ENCODE assay signal across 22 mouse cellular contexts in genomic region chr13:45931215-45931614, GRCm38 (mm10). TPM values are rescaled to one million over a fixed set of nuclear protein-coding genes. Genes with fewer than 3 reads are reported as not detected.
DNase-seq lines count a peak whose midpoint lies in the region; ATAC-seq and TF ChIP-seq lines count a peak whose summit lies in the region.
"Had no signal": no experiment of that assay in that cellular context is flagged by ENCODE, and none has a peak within 500 bp of the region (broad histone marks: within the 10 kb centered on the region; RNA-seq: fewer than 3 reads in every experiment).

No protein-coding gene starts in this region.

- ATAC-seq in forebrain, embryonic 15.5 days (replicated peaks): no peak
- ATAC-seq: CD4-positive, CD25-positive, alpha-beta regulatory T cell, adult 4 months; forebrain, embryonic 13.5 days; inflammation-experienced regulatory T-cells, adult 6 months had no signal

- no peaks in the 10 kb centered on the region for H3K9me3 ChIP-seq in forebrain, embryonic 15.5 days
- H3K9me3 ChIP-seq: hindbrain, embryonic 13.5 days; liver, embryonic 15.5 days; stomach, embryonic 15.5 days had no signal

- peaks cover 2% of the 10 kb centered on the region; the same call in 1 of the 2 replicates for H3K4me1 ChIP-seq in kidney, adult 2 months (ENCODE audit: control insufficient read depth, insufficient read depth, low read length)
- H3K4me1 ChIP-seq in forebrain, embryonic 15.5 days: peaks cover 15% of the 10 kb centered on the region
- H3K4me1 ChIP-seq: hindbrain, embryonic 13.5 days had no signal

- TF ChIP-seq CTCF in kidney, adult 2 months (conservative IDR thresholded peaks at IDR 0.05; ENCODE audit: insufficient read depth, insufficient read length, low read depth, low read length): no peak

- no peak overlapping the region for H3K27ac ChIP-seq in kidney, adult 2 months (ENCODE audit: insufficient read depth, low read depth, low read length)
- H3K27ac ChIP-seq in forebrain, embryonic 15.5 days (replicated peaks): no peak overlapping the region
- H3K27ac ChIP-seq: forebrain, embryonic 13.5 days; heart, adult 2 months; hindbrain, embryonic 13.5 days; limb, embryonic 12.5 days; liver, embryonic 15.5 days; stomach, embryonic 15.5 days had no signal

- no peak for TF ChIP-seq POLR2A in kidney, adult 2 months (IDR thresholded peaks at IDR 0.05; ENCODE audit: low read depth, low read length)

- DNase-seq in adrenal gland, adult (ENCODE audit: inconsistent age in 2 of 2, low spot score in 1 of 2): peak; percentile 53 to 85
- DNase-seq in adrenal gland, postnatal 25 days: no peak
- peak; percentile 33 for DNase-seq in kidney, adult 2 months
- no peak for DNase-seq in kidney, adult 8-10 months
- DNase-seq in adrenal gland, postnatal 36 days: peak; percentile 30 to 44
- no peak for DNase-seq in layer of hippocampus, postnatal 14 days (ENCODE audit: low spot score in 2 of 2)
- DNase-seq: cerebellum, adult 2 months; heart, adult 2 months; kidney, adult 11 months; midbrain, embryonic 14.5 days; retina, postnatal 1 day; right cerebral cortex, postnatal 25 days had no signal

- no peaks in the 10 kb centered on the region for H3K27me3 ChIP-seq in kidney, adult 2 months (replicated peaks; ENCODE audit: control insufficient read depth, insufficient read depth, low read length)
- no peaks in the 10 kb centered on the region for H3K27me3 ChIP-seq in forebrain, embryonic 15.5 days
- H3K27me3 ChIP-seq: forebrain, embryonic 13.5 days; heart, embryonic 12.5 days; hindbrain, embryonic 13.5 days; limb, embryonic 12.5 days; liver, embryonic 15.5 days; stomach, embryonic 15.5 days had no signal

- H3K36me3 ChIP-seq in kidney, adult 2 months (ENCODE audit: control insufficient read depth, insufficient read depth, low read length): no peaks in the 10 kb centered on the region
- no peaks in the 10 kb centered on the region for H3K36me3 ChIP-seq in forebrain, embryonic 15.5 days
- H3K36me3 ChIP-seq: hindbrain, embryonic 13.5 days; limb, embryonic 12.5 days; liver, embryonic 15.5 days; stomach, embryonic 15.5 days had no signal

- H3K4me3 ChIP-seq in kidney, adult 2 months (ENCODE audit: insufficient read depth, low read depth, low read length): no peak overlapping the region
- no peak overlapping the region for H3K4me3 ChIP-seq in forebrain, embryonic 15.5 days
- H3K4me3 ChIP-seq: forebrain, embryonic 13.5 days; heart, adult 2 months; heart, embryonic 12.5 days; hindbrain, embryonic 13.5 days; limb, embryonic 12.5 days; liver, embryonic 15.5 days; stomach, embryonic 15.5 days had no signal

- no peak overlapping the region for H3K9ac ChIP-seq in forebrain, embryonic 15.5 days (replicated peaks)
- H3K9ac ChIP-seq: forebrain, embryonic 13.5 days; heart, embryonic 12.5 days; hindbrain, embryonic 13.5 days; limb, embryonic 12.5 days; liver, embryonic 15.5 days; lung, embryonic 14.5 days; stomach, embryonic 15.5 days had no signal

- H3K4me2 ChIP-seq in forebrain, embryonic 15.5 days (replicated peaks): no peak overlapping the region
- H3K4me2 ChIP-seq: forebrain, embryonic 13.5 days; heart, embryonic 12.5 days; hindbrain, embryonic 13.5 days; limb, embryonic 12.5 days; liver, embryonic 15.5 days; lung, embryonic 14.5 days; stomach, embryonic 15.5 days had no signal

- WGBS in kidney, adult 2 months: 67% methylated on average over 5 of the region's 5 CpGs
- WGBS in forebrain, embryonic 15.5 days: 96% methylated on average over 5 of the region's 5 CpGs

RNA-seq across cellular contexts. Expression of gene Atxn1, which starts 33.6 kb away (rescaled TPM):
- total RNA-seq in adrenal gland, postnatal 25 days (2021): 40.1 and 63.2 TPM in 2 replicates
- 15.0 and 17.9 TPM in 2 replicates for polyA plus RNA-seq in kidney, adult 2 months (2012; rRNA removed)
- total RNA-seq in adrenal gland, postnatal 36 days (2021): 10 to 100 TPM; 36.1 to 52.4 TPM
- 11.6 and 12.8 TPM in 2 replicates for polyA plus RNA-seq in forebrain, embryonic 15.5 days (2015; fragmentation: Nextera tagmentation; extraction: Ambion mirVana)
- total RNA-seq in layer of hippocampus, postnatal 14 days (2021): 100 to 1,000 TPM in 1 of 2 experiments, 10 to 100 TPM in 1; 92.4 to 124 TPM

Comparison
In these comparisons a context has a peak if more than half of its experiments do, and no peak if none do; other contexts are left out.
1. DNase-seq: peak in adrenal gland, adult (2 of 2), kidney, adult 2 months (single experiment) and adrenal gland, postnatal 36 days (2 of 2); none in adrenal gland, postnatal 25 days (single experiment), kidney, adult 8-10 months (0 of 2) and layer of hippocampus, postnatal 14 days (0 of 2).